Mouse (Mus musculus) heart, postnatal 0 days (tissue): ENCODE measurements around the gene Cd164l2.

Experiments used
- CTCF ChIP-seq: IDR thresholded peaks from 2 replicates; pipeline ENCODE4 v1.5.1; 2016; ENCODE audit warnings: antibody characterized with exemption, control low read depth, low read depth
- EP300 ChIP-seq: IDR thresholded peaks from 2 replicates; pipeline ENCODE4 v1.6.1; 2016; ENCODE audit warnings: antibody characterized with exemption, low read depth

DNA sequence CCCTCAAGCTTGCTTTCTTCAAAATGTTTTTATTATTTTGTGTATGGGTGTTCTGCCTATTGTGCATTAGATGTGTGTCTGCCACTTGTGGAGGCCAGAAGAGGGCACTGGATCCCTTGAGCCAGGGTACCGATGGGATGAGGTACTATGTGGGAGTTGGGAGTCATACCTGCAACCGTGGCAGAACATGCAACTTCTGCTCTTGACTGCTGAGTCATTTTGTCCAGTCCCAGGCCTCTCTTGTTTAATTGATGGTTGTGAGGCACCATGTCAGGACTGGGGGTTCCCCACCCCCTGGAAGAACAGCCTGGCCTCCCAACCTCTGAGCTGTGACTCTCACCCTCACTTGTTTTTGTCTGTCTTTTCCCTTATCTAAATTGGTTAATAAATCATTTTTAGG is 52.6 kb downstream of the Cd164l2 start:
- no peak for TF ChIP-seq CTCF
- TF ChIP-seq EP300: no peak
